Mouse (Mus musculus): ENCODE measurements around the gene Gm6268.

Gm6268 gene

DNA sequence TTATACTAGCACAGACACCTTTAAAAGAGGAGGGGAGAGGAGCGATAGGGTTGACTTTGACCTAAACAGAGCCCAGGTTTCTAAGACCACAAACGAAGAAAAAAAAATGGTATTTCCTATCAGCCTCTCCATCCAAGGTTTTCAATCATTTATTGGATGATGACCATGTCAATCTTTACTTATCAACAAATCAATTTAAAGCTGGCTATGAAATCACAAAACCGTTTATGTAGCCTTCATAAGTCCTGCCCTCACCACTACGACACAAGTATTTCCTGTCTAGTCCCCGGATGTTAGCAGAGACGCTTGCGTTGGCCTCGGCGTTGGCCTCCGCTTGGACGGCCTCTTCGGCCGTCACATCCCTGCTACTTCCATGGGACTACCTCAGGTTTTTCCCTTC is at the start of gene Gm6268:
Gene Gm6268, plus strand, starts transcription at position 301 of the 400 bp plus-strand sequence.
- DNase-seq (ENCODE audit: low read depth, low spot score) = no peak

DNA sequence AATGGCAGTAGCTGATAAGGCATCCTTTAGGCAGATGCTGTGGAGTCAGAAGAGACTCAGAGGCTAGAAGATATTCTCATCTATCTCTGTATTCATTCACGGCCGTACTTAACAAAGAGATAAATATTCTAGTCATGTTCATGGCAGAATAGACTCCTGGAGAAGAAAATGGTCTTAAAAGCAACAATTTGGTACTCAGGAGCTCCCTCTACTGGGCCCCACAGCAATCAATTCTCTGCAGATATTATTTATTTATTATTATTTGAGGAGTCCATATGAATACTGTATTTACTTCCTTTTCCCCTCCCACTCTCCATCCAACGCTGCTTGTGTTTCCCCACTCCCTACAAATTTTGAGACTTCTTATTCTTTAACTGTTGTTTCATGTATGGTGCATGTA is 48.6 kb upstream of the Gm6268 start:
- DNase-seq (ENCODE audit: low read depth, low spot score) = no peak

DNA sequence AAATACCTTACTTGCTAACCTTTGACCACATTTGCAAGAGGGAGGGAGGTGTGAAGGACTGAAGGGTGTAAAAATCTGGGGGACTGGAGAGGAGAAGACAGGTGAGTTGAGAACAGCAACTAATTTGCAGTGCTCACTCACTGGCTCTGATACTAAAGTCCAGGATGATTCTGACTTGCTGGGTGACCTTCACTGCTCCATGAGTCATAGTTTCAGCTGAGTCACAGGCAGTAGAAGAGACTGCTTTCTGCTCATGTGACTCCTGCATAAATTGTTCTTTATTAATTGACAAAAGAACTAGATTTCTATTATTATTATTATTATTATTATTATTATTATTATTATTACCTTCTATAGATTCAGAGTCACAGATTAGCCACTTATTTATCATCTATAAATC is 15.7 kb upstream of the Gm6268 start:
- DNase-seq (ENCODE audit: low read depth, low spot score) = no peak

DNA sequence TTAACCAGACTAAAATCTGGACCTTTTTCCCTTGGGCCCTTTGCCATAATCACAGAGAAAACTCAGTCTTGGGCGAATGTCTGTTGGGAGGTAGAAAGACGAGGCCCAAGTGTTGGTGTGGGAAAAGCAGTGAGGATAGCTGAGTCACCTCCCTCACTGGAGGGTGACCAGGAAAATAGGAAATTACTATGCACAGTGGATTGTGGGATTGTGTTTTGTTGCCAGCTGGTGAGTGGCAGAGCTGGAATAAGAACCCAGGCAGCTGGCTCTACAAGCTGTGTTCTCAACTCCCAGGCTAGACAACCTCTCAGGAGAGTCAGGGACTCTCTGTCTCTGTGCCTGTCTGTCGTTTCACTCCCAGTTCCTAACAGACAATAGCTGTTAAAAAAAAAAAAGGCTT is 11.1 kb upstream of the Gm6268 start:
- DNase-seq (ENCODE audit: low read depth, low spot score) = no peak

DNA sequence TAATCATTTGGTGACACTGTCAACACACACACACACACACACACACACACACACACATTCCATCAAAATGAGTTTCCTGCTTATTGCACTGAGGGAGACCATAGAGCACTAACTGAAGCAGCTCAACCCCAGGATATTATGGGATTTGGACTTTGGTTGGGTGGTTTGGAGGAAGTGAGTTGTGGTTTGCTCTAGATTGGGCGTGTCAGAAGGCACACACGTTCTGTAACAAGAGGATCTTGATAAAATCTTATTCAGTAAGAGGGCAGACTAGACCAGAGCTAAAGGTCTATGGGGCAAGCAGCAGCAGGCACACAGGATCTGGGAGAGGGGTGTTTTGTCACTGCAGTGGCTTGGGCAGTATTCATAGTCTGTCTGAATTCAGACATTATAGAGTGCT is 10.6 kb upstream of the Gm6268 start:
- DNase-seq (ENCODE audit: low read depth, low spot score) = no peak

DNA sequence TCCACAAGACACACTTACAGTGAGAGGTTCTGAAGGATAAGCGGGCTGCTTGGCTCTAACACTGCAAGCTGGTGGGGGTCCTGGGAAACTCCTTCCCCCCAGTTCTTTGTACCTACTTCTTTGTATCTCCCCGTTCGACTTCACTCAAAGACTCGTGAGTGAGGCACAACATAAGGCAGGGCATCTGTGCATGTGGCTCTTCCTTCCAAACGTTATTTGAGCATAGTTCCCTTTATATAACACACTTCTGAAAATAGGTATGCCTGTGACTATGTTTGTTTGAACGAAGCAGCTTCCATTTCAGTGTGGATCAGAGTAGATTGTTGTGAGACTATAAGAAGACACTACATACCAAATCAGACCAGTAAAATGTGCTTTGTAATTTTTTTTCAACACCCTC is 8.4 kb upstream of the Gm6268 start:
- no peak for DNase-seq (ENCODE audit: low read depth, low spot score)

DNA sequence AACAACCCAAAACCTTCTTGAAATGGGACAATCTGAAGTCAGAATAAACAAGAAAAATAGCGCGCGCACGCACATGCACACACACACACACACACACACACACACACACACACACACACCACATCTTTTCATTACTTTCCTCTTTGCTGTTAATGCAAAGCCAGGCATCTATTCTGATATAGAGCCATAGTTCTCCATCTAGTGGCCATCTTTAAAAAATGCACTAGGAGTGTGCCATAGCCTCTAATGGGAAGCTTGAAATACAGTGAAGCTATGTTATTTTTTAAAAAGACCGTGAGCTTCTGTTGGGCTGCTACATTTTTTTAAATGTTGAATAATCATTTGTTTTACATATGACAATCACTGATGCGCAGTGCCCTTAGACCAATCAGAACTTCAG is 7.8 kb upstream of the Gm6268 start:
- no peak for DNase-seq (ENCODE audit: low read depth, low spot score)

DNA sequence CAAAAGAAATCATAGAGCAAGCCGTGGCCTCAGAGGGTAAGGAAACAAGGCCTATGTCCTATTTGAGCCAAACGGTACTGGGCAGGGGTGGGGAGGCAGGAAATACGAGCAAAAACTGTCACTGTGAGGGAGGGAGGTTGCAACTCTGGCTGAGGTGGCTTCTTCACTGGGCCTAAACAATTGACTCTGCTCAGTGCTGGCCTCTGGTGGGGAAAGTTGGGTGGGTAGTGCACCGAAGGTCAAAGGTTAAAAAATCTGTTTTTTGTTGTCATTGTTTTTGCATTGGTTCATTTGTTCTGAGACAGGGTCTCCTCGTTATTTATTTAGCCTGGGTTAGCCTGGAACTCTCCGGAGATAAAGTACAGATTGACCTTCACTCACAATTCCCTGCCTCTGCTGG is 1.2 kb downstream of the Gm6268 start:
- DNase-seq (ENCODE audit: low read depth, low spot score) = no peak

DNA sequence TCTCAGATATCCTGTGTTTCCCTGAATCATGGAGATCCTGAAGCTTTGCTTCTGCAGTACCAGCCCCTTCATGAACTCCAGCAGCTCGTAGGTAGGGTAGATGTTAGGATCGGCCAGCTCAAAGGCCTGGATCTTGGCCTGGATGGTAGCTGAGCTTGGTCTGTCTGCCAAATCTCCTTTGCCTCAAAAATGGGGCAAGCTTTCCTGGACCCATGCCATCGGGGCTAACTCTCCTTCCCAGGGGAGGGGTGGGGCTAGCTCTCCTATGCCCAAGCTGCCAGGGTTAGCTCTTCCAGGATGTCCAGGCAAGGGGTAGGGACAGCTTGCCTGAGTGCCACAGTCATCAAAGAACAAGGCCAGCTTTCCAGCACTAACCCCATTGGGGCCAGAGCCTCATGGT is 18.1 kb downstream of the Gm6268 start:
- no peak for DNase-seq (ENCODE audit: low read depth, low spot score)

DNA sequence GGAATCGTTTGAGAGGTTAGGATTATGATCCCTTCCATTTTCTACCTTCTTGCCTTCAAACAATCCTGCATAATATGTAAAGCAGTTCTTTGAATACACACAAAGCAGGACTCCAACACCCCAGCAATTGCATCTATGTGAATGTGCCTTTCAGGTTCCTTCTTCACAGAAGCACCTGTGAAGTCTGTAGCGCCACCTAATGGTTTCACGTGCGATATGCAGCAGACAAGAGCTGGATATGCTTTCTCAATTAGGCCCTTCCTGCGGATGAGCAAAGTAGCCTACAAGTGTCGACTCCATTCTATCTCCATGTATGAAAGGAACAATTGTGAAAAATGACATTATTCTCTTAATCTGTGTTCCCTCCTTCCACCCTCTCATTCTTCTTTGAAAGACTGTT is 33.9 kb downstream of the Gm6268 start:
- no peak for DNase-seq (ENCODE audit: low read depth, low spot score)

GRCm38 (mm10) chrX:36437932-36438331 is 36.9 kb downstream of the Gm6268 start:
- DNase-seq (ENCODE audit: low read depth, low spot score) = no peak
